Mouse (Mus musculus): Measurements from ENCODE around the gene Ccdc93. TPM values are rescaled to one million over a fixed set of nuclear protein-coding genes. Genes with fewer than 3 reads are reported as not detected.

The Ccdc93 gene
- total RNA-seq, 2 experiments from 2014 or later: 19.7 to 23.4 TPM

DNA sequence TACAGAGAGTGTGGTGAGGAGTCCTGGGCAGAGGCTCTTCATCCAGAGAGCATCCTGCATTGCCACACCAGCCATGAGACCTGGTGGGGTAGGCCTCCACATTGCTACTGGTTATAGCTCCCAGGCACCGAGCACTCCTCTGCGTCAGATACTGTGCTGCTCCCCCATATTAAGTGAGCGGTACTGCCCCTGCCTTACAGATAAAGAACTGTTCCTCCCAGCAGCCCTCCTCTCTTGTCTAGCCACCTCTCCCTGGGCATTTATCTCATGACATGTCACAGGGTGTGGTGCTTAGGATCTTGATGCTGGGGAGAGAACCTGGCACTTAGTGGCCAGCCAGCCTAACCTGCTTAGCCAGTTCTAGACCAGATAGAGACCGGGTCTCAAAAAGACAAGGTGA lies 66.2 kb downstream of the Ccdc93 start:
- DNase-seq (ENCODE audit: low spot score in 2 of 2): no peak
- intact Hi-C loops (cut with DNase I): no loop called here

DNA sequence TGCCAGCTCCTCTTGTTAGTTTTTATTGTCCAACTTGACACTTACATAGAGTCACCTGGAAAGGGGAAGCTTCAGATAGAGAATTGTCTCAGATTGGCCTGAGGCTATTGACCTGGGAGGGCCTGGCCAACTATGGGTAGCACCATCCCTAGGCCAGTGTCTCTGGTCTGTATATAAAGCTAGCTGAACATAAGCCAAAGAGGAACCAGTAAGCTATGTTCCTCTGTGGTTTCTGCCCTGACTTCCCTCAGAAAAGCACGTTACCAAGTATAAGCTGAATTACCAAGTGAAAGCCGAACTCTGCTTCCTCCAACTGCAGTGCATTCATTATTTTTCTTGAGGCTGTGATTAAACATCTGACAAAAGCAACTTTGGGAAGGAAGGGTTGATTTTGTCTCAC lies 77.9 kb downstream of the Ccdc93 start:
- no peak for DNase-seq (ENCODE audit: low spot score in 2 of 2)
- intact Hi-C loops (cut with DNase I): no loop called here

DNA sequence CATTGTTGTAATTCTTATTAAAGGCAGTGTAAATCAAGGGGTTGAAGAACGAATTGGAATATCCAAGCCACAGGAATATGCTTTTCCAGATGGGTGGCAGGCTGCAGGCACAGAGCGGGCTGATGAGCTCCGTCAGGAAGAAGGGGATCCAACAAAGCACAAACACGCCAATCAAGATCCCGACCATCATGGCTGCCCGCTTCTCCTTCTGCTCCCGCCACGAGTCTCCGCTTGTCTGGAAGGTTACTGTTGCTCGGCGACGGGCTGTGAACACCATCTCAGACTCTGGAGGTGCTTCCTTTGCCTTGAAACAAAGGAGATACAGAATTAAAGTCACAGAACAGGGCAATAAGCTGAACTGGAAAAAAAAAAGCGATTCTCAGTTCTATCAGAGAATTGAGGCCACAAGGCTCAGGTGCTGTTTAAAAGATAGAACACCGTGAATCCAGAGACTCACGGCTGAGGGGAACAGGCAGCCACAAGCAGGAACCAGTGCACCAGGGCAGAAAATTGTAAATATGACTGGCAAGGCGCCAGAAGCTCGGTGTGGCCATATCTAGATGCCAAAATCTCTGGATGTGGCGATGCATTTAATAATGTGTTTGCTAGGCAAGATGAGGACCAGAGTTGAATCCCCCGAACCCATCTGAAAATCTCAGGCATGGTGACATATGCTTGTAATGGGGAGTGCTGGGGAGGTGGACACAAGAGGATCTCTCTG lies 79.7 kb downstream of the Ccdc93 start:
- intact Hi-C loops (cut with DNase I): no loop called here
- DNase-seq (ENCODE audit: low spot score in 2 of 2): no peak

DNA sequence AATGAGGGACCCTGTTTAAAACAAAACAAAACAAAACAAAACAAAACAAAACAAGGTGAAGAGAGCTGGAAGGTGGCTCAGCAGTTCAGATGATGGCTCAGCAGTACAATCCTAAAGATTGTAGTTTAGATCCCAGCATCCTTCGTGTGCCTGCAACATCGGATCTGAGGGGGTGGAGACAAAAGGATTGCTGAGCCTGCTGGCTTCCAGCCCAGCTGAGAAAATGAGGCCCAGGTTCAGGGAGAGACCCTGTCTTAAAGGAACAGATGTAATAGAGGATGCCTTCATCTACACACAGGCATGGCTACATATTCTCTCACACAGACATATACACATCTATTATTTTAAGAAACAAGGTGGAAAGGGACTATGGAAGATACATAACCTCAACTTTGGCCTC lies 80.3 kb downstream of the Ccdc93 start:
- intact Hi-C loops (cut with DNase I): no loop called here
- no peak for DNase-seq (ENCODE audit: low spot score in 2 of 2)

DNA sequence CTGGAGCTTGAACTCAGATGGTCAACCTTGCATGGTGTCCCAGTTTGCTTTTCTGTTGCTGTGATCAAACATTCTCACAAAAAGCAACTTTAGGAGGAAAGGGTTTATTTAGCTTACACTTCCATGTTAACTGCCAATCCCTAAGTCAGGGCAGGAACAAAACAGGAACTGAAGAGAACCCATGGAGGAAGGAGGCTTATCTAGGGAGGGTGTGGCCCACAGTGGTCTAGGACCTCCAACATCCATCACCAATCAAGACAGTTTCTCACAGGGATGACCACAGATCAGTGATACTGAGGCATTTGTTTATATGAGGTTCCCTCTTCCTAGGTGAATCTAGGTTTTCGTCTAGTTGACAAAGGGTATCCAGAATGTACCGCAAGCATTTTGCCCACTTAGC lies 81.1 kb downstream of the Ccdc93 start:
- DNase-seq (ENCODE audit: low spot score in 2 of 2): no peak
- intact Hi-C loops (cut with DNase I): no loop called here

DNA sequence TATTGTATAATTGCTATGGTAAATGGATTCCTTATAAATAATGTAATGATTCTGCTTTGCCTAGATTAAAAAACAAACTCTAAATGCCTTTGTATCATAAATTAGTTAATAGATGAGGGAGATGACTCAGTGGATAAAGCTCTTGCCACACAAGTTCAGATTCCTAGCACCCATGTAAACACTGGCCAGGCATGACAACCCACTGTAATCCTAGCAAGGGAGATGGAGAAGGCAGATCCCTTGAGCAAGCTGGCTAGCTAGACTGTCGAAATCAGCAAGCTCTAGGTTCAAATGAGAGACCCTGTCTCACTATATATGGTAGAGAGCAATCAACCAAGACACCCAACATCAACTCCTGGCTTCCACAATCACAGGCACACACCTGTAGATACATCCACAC lies 87.8 kb downstream of the Ccdc93 start:
- intact Hi-C loops (cut with DNase I): no loop called here

DNA sequence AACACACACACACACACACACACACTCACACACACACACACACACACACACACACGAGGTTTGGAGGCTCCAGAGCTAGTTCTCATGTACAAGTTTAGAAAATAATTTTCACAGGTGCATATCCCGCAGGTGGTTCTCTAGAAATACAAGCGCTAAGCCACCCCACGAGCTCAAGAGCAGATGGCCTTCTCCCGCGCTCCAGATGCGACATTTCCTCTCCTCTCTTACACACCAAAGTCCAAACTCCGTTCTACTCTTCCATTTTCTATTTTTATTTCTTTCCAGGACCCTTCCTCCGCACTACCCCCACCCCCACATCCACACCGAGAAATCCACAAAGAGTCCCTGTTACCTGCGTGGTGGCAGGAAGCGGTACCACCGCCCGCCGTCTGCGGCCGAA lies 96.2 kb downstream of the Ccdc93 start:
- no peak for DNase-seq (ENCODE audit: low spot score in 2 of 2)
- intact Hi-C loops (cut with DNase I): no loop called here

More for the DNA sequence above, 87.8 kb downstream of the Ccdc93 start:
- DNase-seq (ENCODE audit: low spot score in 2 of 2): no peak

DNA sequence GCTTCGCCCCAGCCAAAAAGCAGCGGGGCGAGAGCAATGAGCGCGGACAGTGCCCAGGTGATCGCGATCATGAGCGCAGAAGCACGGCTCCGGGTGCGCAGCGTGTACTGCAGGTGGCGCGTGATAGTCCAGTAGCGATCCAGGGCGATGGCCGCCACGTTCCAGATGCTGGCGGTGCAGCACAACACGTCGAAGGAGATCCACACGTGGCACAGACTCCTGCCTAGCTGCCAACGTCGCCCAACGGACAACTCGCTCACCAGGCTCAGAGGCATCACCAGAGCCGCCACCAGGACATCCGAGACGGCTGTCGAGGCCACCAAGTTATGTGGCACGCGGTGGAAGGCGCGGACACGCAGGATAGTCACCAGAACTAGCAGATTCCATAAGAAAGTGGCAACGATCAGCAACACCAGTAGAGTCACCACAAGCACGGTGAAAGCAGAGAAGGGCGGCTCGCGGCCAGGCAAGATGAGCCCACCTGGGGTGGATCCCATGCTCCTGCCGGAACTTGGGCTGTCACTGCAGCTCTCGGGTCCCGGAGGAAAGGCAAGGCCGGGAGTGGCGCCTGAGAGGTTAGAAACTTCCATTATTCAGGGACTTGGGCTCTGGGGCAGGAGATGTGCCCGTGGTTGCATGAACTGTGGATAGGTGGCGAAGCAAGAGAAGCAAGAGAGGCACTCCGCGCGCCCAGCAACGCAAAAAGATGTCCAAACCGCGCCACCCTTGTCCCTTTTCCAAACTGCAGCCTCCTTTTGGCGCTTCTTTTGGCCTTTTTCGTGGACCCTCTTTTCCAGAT lies 97.0 kb downstream of the Ccdc93 start:
- intact Hi-C loops (cut with DNase I): no loop called here
- no peak for DNase-seq (ENCODE audit: low spot score in 2 of 2)

DNA sequence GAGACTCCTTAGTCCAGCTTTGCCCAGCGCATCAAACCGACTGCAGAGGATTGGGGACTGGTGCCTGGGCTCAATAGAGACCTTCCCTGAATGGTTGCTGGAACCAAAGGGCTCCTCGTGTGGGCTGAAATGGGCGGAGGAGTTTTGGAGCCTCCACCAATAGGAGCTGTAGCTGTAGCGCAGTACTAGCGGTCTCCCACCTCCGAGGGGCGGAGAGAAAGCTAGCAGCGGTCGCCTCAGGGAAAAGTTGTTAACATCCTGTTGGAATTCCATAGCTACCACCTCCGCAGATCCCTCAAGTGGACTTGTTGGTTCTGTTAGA lies 97.5 kb downstream of the Ccdc93 start, which contains the start of gene Htr5b:
Gene Htr5b, minus strand, starts transcription at position 67 of the 322 bp plus-strand sequence.
- peak; percentile 30 to 34 for DNase-seq (ENCODE audit: low spot score in 2 of 2)
- intact Hi-C loops (cut with DNase I): no loop called here

DNA sequence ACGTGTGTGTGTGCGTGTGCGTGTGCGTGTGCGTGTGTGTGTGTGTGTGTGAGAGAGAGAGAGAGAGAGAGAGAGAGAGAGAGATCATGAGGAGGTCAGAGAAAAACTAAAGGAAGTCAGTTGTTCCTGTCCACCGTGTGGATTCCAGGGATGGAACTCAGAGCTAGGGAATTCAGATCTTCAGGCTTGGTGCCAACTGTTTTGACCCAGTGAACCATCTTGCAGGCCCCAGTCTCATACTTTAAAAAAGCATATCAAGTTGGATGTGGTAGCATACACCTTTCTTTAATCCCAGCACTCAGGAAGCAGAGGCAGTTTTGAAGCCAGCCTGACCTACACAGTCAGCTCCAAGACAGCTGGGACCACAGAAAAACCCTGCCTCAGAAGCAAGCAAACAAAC lies 98.4 kb downstream of the Ccdc93 start:
- DNase-seq (ENCODE audit: low spot score in 2 of 2): no peak
- intact Hi-C loops (cut with DNase I): no loop called here

DNA sequence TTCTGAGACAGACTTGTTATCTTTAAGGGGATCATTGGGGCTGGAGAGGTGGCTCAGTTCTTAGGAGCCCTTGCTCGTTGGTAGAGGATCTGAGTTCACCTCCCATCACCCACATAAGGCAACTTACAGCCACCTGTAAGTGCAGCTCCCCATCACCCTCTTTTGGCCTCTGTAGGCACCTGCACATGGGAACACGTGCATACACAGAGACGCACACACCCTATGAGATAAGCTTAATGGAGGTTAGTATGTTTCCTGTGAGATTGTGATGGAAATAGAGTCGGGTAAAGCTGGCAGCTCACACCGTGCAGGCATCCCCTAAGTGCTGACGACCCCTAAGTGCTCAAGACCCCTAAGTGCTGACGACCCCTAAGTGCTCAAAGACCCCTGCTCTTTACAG lies 100.6 kb downstream of the Ccdc93 start:
- no peak for DNase-seq (ENCODE audit: low spot score in 2 of 2)
- intact Hi-C loops (cut with DNase I): no loop called here

DNA sequence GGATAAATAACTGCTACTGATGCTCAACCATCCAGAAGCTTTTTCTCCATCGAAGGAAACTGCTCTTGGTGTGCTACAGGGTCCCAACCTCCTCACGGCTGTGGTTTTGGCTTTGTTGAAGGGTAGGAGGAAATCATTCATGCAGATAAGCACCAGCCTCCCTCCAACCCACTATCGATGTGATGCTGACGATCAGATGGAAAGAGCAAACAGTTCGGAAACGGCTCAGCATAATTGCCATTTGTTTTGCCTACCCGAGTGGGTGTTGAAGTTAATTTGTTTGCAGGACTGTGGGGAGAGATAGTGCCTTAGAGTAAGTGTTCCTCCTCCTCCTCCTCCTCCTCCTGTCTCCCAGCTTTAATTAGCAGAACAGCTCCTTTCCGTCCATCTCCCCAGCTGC lies 109.5 kb downstream of the Ccdc93 start:
- intact Hi-C loops (cut with DNase I): loop anchor here (10.0 kb wide), 1 partner anchor 956 kb away; no protein-coding TSS in a partner anchor
- no peak for DNase-seq (ENCODE audit: low spot score in 2 of 2)

DNA sequence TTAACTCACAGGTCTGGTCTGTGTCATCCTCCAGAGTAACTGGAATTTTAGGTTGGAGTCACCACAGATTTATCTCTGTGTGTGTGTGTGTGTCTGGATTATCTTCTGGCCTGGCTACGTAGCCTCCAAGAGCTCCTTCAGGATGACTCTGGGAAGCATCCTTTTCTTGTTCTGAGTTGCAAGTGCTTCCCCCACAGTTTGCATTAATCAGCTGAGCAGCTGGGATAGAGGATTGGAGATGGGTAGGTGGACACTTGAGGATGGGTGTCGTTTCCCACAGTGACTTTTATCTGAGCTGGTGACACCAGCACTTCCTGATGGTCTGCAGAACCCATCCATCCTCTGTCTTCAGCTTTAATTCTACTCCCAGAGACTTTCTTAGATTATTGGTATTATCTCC lies 116.0 kb downstream of the Ccdc93 start:
- peak in 1 of 2 experiments; percentile 49 for DNase-seq (ENCODE audit: low spot score in 2 of 2)
- intact Hi-C loops (cut with DNase I): loop anchor here (10.0 kb wide), 1 partner anchor 962 kb away; no protein-coding TSS in a partner anchor

DNA sequence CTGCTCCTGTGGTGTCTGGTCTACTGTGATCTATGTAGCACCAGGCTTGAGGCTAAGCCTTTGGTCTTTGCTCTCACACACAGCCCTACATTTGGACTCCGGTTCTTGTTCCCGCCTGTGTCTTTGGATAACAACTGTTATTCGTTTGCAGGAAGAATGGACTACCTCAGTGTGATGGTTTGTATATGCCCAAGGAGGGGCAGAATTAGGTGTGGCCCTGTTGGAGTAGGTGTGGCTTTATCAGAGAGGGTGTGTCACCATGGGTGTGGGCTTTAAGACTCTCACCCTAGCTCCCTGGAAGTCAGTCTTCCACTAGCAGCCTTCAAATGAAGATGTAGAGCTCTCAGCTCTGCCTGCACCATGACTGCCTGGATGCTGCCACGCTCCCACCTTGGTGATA lies 117.8 kb downstream of the Ccdc93 start:
- intact Hi-C loops (cut with DNase I): loop anchor here (10.0 kb wide), 1 partner anchor 964 kb away; no protein-coding TSS in a partner anchor
- DNase-seq (ENCODE audit: low spot score in 2 of 2): no peak

DNA sequence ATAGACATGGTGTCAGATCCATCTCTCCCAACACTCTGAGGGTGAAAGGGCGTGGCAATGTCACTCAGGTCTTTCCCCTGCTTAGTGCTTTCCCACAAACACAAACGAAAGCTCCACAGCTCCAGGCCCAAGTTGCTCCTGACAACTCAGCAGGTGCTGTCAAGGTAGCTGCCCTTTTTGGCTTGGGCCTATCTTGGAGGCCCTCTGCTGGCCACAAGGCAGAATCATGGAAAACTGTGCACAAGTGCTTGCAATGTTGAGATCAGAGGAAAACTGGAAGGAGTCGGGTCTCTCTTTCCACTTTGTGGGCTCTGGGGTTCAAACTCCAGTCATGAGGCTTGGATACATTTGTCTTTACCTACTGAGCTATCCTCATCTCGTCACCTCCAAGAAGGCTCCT lies 118.6 kb downstream of the Ccdc93 start:
- no peak for DNase-seq (ENCODE audit: low spot score in 2 of 2)
- intact Hi-C loops (cut with DNase I): loop anchor here (10.0 kb wide), 1 partner anchor 965 kb away; no protein-coding TSS in a partner anchor

DNA sequence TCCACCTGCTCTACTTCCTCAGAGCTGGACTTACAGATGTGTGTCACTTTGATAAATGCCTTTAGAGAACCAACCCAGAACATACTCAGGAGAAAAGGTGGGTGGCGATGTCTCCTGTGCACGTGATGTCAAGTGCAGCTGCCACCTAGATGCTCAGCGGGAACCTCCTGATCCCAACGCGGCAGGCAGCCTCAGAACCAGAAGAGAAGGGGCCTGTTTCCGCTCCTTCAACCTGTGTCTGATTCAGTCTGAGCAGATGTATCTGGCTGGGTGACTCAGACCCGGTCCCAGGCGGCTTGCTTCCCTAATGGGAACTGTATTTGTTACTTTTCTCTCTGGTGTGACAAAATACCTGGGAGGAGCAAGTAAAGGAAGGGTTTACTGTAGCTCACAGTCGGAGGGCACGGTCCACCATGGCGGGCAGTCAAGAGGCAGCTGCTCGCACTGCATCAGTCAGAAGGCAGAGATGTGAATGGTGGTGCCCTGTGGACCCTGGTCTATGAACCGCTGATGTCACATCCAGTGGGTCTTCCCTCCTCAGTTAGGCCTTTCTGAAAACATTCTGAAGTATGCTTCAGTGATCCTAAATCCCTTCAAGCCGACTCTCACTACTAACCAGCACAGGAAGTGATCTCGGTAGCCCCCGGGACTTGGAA lies 120.1 kb downstream of the Ccdc93 start:
- DNase-seq (ENCODE audit: low spot score in 2 of 2): no peak
- intact Hi-C loops (cut with DNase I): loop anchor here (5.0 kb wide), 1 partner anchor 109 kb away; no protein-coding TSS in a partner anchor

DNA sequence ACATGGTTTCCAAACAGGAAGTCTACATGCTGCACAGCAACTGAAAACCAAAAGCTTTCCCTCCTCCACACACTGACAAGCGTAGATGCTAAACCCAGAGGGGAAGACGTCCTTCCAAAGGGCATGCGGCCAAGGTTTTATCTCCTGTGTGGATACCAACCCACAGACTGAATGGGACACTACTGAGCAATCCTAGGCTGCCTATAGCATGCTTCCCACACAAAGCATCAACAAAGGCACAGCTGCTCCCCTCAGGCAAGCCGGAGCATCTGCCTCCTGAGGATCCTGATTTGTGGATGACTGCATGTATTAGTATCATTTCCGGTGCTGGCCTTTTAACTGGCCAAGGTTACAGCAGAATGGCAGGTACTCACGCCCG lies 120.6 kb downstream of the Ccdc93 start:
- intact Hi-C loops (cut with DNase I): loop anchor here (5.0 kb wide), 1 partner anchor 109 kb away; no protein-coding TSS in a partner anchor
- DNase-seq (ENCODE audit: low spot score in 2 of 2): peak in 1 of 2 experiments; percentile 56

Measured in left cerebral cortex, postnatal 14 days (tissue).